23 mouse cellular contexts compared by ENCODE assay signal in genomic region chr4:82129471-82129870, GRCm38 (mm10).
A peak's percentile ranks its signal among the peaks of the same experiment; 100 is the strongest.
DNase-seq lines count a peak whose midpoint lies in the region; ATAC-seq and TF ChIP-seq lines count a peak whose summit lies in the region.
"Had no signal": no experiment of that assay in that cellular context is flagged by ENCODE, and none has a peak within 500 bp of the region (broad histone marks: within the 10 kb centered on the region; RNA-seq: fewer than 3 reads in every experiment).

No protein-coding gene starts in this region.

- H3K27ac ChIP-seq in intestine, embryonic 15.5 days: no peak overlapping the region
- no peak overlapping the region for H3K27ac ChIP-seq in intestine, postnatal 0 days (ENCODE audit: low read depth, low read length)
- H3K27ac ChIP-seq in stomach, embryonic 14.5 days (ENCODE audit: low read length): no peak overlapping the region
- H3K27ac ChIP-seq in stomach, postnatal 0 days (replicated peaks): no peak overlapping the region
- H3K27ac ChIP-seq in forebrain, embryonic 16.5 days (ENCODE audit: low read length): no peak overlapping the region
- H3K27ac ChIP-seq: embryonic facial prominence, embryonic 10.5 days; embryonic facial prominence, embryonic 12.5 days; forebrain, embryonic 13.5 days had no signal

- no peak for DNase-seq in stomach, postnatal 0 days (ENCODE audit: low spot score)
- DNase-seq: adrenal gland, adult 8-10 months; adrenal gland, postnatal 14 days; adrenal gland, postnatal 36 days; B cell, adult 2 months; cerebellum, adult 11-12 months; cerebellum, adult 2 months; cerebellum, adult 9-10 months; cerebellum, postnatal 10 days; cerebellum, postnatal 25 days; forebrain, postnatal 0 days had no signal

- ATAC-seq in intestine, embryonic 15.5 days: peak; percentile 82
- ATAC-seq in intestine, postnatal 0 days: no peak
- 0 out of 2 replicates have a peak, but pooled peaks have one; percentile 42 for ATAC-seq in stomach, embryonic 14.5 days (ENCODE audit: insufficient number of reproducible peaks, insufficient read depth, low FRiP score, low read depth)
- ATAC-seq in stomach, postnatal 0 days (ENCODE audit: low FRiP score, low TSS enrichment): no peak
- ATAC-seq in forebrain, embryonic 16.5 days: no peak
- ATAC-seq: activated CD4-positive, CD25-positive, alpha-beta regulatory T cell, adult 4 months; CD4-positive, CD25-positive, alpha-beta regulatory T cell, adult 4 months; forebrain, embryonic 13.5 days; forebrain, postnatal 0 days; Patski had no signal

- H3K4me3 ChIP-seq in intestine, embryonic 15.5 days (replicated peaks): no peak overlapping the region
- H3K4me3 ChIP-seq in intestine, postnatal 0 days (ENCODE audit: low read depth, low read length): no peak overlapping the region
- no peak overlapping the region for H3K4me3 ChIP-seq in stomach, embryonic 14.5 days (ENCODE audit: low read depth, low read length)
- H3K4me3 ChIP-seq in stomach, postnatal 0 days (ENCODE audit: low read depth, low read length): no peak overlapping the region
- no peak overlapping the region for H3K4me3 ChIP-seq in forebrain, embryonic 16.5 days (replicated peaks; ENCODE audit: low read length)
- H3K4me3 ChIP-seq: embryonic facial prominence, embryonic 10.5 days; embryonic facial prominence, embryonic 12.5 days; forebrain, embryonic 13.5 days had no signal

- no peak overlapping the region for H3K4me2 ChIP-seq in intestine, embryonic 15.5 days (replicated peaks)
- H3K4me2 ChIP-seq in intestine, postnatal 0 days (replicated peaks; ENCODE audit: low read depth): no peak overlapping the region
- no peak overlapping the region for H3K4me2 ChIP-seq in stomach, embryonic 14.5 days (replicated peaks; ENCODE audit: low read depth, low read length)
- no peak overlapping the region for H3K4me2 ChIP-seq in stomach, postnatal 0 days (replicated peaks; ENCODE audit: low read depth)
- no peak overlapping the region for H3K4me2 ChIP-seq in forebrain, embryonic 16.5 days (ENCODE audit: low read length)
- H3K4me2 ChIP-seq: embryonic facial prominence, embryonic 12.5 days; forebrain, embryonic 13.5 days had no signal

- H3K9ac ChIP-seq in intestine, embryonic 15.5 days: no peak overlapping the region
- H3K9ac ChIP-seq in intestine, postnatal 0 days (ENCODE audit: low read depth, low read length): no peak overlapping the region
- H3K9ac ChIP-seq in stomach, embryonic 14.5 days (replicated peaks; ENCODE audit: low read depth, low read length): no peak overlapping the region
- no peak overlapping the region for H3K9ac ChIP-seq in stomach, postnatal 0 days (ENCODE audit: low read length)
- no peak overlapping the region for H3K9ac ChIP-seq in forebrain, embryonic 16.5 days (replicated peaks; ENCODE audit: low read depth, low read length)
- H3K9ac ChIP-seq: embryonic facial prominence, embryonic 12.5 days; forebrain, embryonic 13.5 days; forebrain, postnatal 0 days had no signal

- WGBS in intestine, embryonic 15.5 days: 39% methylated on average over 1 of the region's 1 CpGs
- 17% methylated on average over 1 of the region's 1 CpGs for WGBS in intestine, postnatal 0 days
- WGBS in stomach, embryonic 14.5 days: 27% methylated on average over 1 of the region's 1 CpGs
- WGBS in stomach, postnatal 0 days: 15% methylated on average over 1 of the region's 1 CpGs
- WGBS in forebrain, embryonic 16.5 days: 76% methylated on average over 1 of the region's 1 CpGs

- H3K36me3 ChIP-seq in intestine, embryonic 15.5 days: no peaks in the 10 kb centered on the region
- no peaks in the 10 kb centered on the region for H3K36me3 ChIP-seq in intestine, postnatal 0 days (ENCODE audit: control insufficient read depth, insufficient read depth)
- no peaks in the 10 kb centered on the region for H3K36me3 ChIP-seq in stomach, embryonic 14.5 days (ENCODE audit: control insufficient read depth, insufficient read depth, low read length)
- no peaks in the 10 kb centered on the region for H3K36me3 ChIP-seq in stomach, postnatal 0 days (ENCODE audit: control insufficient read depth, insufficient read depth, low read length)
- no peaks in the 10 kb centered on the region for H3K36me3 ChIP-seq in forebrain, embryonic 16.5 days (ENCODE audit: control insufficient read depth, insufficient read depth)
- H3K36me3 ChIP-seq: embryonic facial prominence, embryonic 10.5 days; embryonic facial prominence, embryonic 12.5 days; G1E had no signal

- no peaks in the 10 kb centered on the region for H3K9me3 ChIP-seq in intestine, embryonic 15.5 days
- no peaks in the 10 kb centered on the region for H3K9me3 ChIP-seq in intestine, postnatal 0 days (ENCODE audit: control insufficient read depth)
- no peaks in the 10 kb centered on the region for H3K9me3 ChIP-seq in stomach, embryonic 14.5 days (ENCODE audit: control insufficient read depth, low read depth, low read length)
- H3K9me3 ChIP-seq in stomach, postnatal 0 days (ENCODE audit: control insufficient read depth, low read length): no peaks in the 10 kb centered on the region
- no peaks in the 10 kb centered on the region for H3K9me3 ChIP-seq in forebrain, embryonic 16.5 days (ENCODE audit: control insufficient read depth, low read length)
- H3K9me3 ChIP-seq: embryonic facial prominence, embryonic 10.5 days; embryonic facial prominence, embryonic 12.5 days; forebrain, embryonic 13.5 days had no signal

- no peak for TF ChIP-seq CTCF in intestine, postnatal 0 days (IDR thresholded peaks at IDR 0.05; ENCODE audit: low read depth)
- TF ChIP-seq CTCF in stomach, postnatal 0 days (IDR thresholded peaks at IDR 0.05; ENCODE audit: low read depth): no peak

- no peaks in the 10 kb centered on the region for H3K4me1 ChIP-seq in intestine, embryonic 15.5 days (replicated peaks)
- no peaks in the 10 kb centered on the region for H3K4me1 ChIP-seq in intestine, postnatal 0 days (replicated peaks; ENCODE audit: control insufficient read depth, insufficient read depth, low read length)
- no peaks in the 10 kb centered on the region for H3K4me1 ChIP-seq in stomach, embryonic 14.5 days (ENCODE audit: control insufficient read depth, insufficient read depth, low read length)
- no peaks in the 10 kb centered on the region for H3K4me1 ChIP-seq in stomach, postnatal 0 days (replicated peaks; ENCODE audit: control insufficient read depth, insufficient read depth)
- no peaks in the 10 kb centered on the region for H3K4me1 ChIP-seq in forebrain, embryonic 16.5 days (replicated peaks; ENCODE audit: control insufficient read depth, insufficient read depth, low read length)
- H3K4me1 ChIP-seq: forebrain, embryonic 13.5 days had no signal

- H3K27me3 ChIP-seq in intestine, embryonic 15.5 days (replicated peaks): no peaks in the 10 kb centered on the region
- H3K27me3 ChIP-seq in intestine, postnatal 0 days (replicated peaks; ENCODE audit: control insufficient read depth, insufficient read depth, low read length): no peaks in the 10 kb centered on the region
- H3K27me3 ChIP-seq in stomach, embryonic 14.5 days (ENCODE audit: control insufficient read depth, insufficient read depth, low read length): no peaks in the 10 kb centered on the region
- no peaks in the 10 kb centered on the region for H3K27me3 ChIP-seq in stomach, postnatal 0 days (ENCODE audit: control insufficient read depth, insufficient read depth, low read length)
- H3K27me3 ChIP-seq in forebrain, embryonic 16.5 days (replicated peaks; ENCODE audit: control insufficient read depth, insufficient read depth, low read length): no peaks in the 10 kb centered on the region
- H3K27me3 ChIP-seq: CH12.LX; embryonic facial prominence, embryonic 12.5 days; forebrain, embryonic 13.5 days; Patski had no signal

- no peak for TF ChIP-seq EP300 in stomach, postnatal 0 days (optimal IDR thresholded peaks at IDR 0.05)

Comparison
In these comparisons a context has a peak if more than half of its experiments do, and no peak if none do; other contexts are left out.
1. ATAC-seq: peak in intestine, embryonic 15.5 days (single experiment) and stomach, embryonic 14.5 days (single experiment); none in intestine, postnatal 0 days (single experiment), stomach, postnatal 0 days (single experiment) and forebrain, embryonic 16.5 days (single experiment).